Comparison of ENCODE assay signal across 12 mouse cellular contexts in genomic region chr11:4731781-4732180, GRCm38 (mm10). TPM values are rescaled to one million over a fixed set of nuclear protein-coding genes. Genes with fewer than 3 reads are reported as not detected.
"Had no signal": no experiment of that assay in that cellular context is flagged by ENCODE, and none has a peak within 500 bp of the region (broad histone marks: within the 10 kb centered on the region; RNA-seq: fewer than 3 reads in every experiment).

No protein-coding gene starts in this region.

- DNase-seq: kidney, postnatal 25 days; layer of hippocampus, postnatal 36 days; lung, embryonic 14.5 days; lung, postnatal 10 days; lung, postnatal 4 days; right cerebral cortex, adult 18-20 months; thymus, adult 18-20 months; thymus, postnatal 14 days had no signal

- H3K4me1 ChIP-seq: liver, embryonic 12.5 days had no signal

- H3K4me3 ChIP-seq: limb, embryonic 15.5 days; liver, embryonic 12.5 days; neural tube, embryonic 13.5 days had no signal

- H3K27ac ChIP-seq: limb, embryonic 15.5 days; liver, embryonic 12.5 days; neural tube, embryonic 13.5 days had no signal

- H3K27me3 ChIP-seq: limb, embryonic 15.5 days; liver, embryonic 12.5 days; neural tube, embryonic 13.5 days had no signal

RNA-seq across cellular contexts. Expression of gene Cabp7, which starts 14.8 kb away (rescaled TPM):
- total RNA-seq: megakaryocyte, adult 5-6 weeks had no signal
